Mouse (Mus musculus): ENCODE results near the gene Zfp385c. TPM values are rescaled to one million over a fixed set of nuclear protein-coding genes. Genes with fewer than 3 reads are reported as not detected.

The Zfp385c gene
- polyA plus RNA-seq, 1 experiment from 2014 or later: 2.3 TPM

DNA sequence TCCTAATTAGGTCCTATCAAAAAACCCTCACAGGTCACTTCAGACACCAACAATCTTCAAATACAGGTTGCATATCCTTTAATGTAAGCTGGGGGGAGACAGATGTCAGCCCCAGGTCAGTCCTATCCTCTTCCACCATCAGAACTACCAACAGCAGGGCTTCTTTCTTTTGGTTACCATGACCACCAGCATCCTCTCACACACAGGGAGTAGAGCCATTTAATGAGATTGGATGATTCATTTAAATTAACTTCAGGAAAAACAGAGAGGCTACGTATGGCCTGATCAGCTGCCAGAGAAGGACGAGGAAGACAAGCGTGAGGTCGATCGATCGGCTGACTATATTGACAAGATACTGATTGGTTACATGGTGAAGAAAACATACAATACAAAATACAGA, 22.7 kb upstream of the Zfp385c start:
- H3K27ac ChIP-seq: no peak overlapping the region
- H3K36me3 ChIP-seq: peaks cover 59% of the 10 kb centered on the region
- H3K4me1 ChIP-seq: peaks cover 37% of the 10 kb centered on the region
- ATAC-seq (ENCODE audit: insufficient number of reproducible peaks, insufficient read depth, low FRiP score, low TSS enrichment, low read depth): no peak
- WGBS: 90% methylated on average over 6 of the region's 6 CpGs
- no peak overlapping the region for H3K9ac ChIP-seq
- no peaks in the 10 kb centered on the region for H3K9me3 ChIP-seq
- H3K4me2 ChIP-seq: no peak overlapping the region
- H3K27me3 ChIP-seq: no peaks in the 10 kb centered on the region
- H3K4me3 ChIP-seq: no peak overlapping the region

DNA sequence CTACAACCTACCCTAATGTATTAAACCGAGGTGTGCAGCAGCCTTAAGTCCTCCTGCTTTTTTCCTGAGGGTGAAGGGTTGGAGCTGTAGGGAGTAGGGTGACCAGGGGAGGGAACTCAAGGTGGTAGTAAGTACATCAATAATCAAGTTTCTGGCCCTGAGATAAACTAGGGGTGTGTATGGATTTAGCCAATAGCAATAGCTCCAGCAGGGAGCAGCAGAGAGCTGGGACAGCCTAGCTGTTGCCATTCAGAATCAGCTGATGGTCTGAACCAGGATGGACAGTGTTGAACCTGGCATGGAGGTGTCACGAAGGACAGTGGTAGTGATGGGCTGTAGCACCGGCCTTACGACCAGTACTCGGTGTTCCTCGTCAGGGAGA, 22.3 kb upstream of the Zfp385c start:
- Histone ChIP-seq H3K36me3 (peaks cover 59% of the 10 kb centered on the region), H3K4me1 (peaks cover 35% of the 10 kb centered on the region), H3K27me3 (no peaks in the 10 kb centered on the region), H3K9me3 (no peaks in the 10 kb centered on the region), H3K9ac (peak overlapping the region; percentile 70; the same call in 1 of the 2 replicates), H3K27ac (0 out of 2 replicates have a peak overlapping the region, but pooled peaks have one; percentile 80), H3K4me2 (peak overlapping the region; percentile 64), H3K4me3 (peak overlapping the region; percentile 34; the same call in 1 of the 2 replicates)
- no peak for ATAC-seq (ENCODE audit: insufficient number of reproducible peaks, insufficient read depth, low FRiP score, low TSS enrichment, low read depth)
- 45% methylated on average over 6 of the region's 6 CpGs for WGBS

DNA sequence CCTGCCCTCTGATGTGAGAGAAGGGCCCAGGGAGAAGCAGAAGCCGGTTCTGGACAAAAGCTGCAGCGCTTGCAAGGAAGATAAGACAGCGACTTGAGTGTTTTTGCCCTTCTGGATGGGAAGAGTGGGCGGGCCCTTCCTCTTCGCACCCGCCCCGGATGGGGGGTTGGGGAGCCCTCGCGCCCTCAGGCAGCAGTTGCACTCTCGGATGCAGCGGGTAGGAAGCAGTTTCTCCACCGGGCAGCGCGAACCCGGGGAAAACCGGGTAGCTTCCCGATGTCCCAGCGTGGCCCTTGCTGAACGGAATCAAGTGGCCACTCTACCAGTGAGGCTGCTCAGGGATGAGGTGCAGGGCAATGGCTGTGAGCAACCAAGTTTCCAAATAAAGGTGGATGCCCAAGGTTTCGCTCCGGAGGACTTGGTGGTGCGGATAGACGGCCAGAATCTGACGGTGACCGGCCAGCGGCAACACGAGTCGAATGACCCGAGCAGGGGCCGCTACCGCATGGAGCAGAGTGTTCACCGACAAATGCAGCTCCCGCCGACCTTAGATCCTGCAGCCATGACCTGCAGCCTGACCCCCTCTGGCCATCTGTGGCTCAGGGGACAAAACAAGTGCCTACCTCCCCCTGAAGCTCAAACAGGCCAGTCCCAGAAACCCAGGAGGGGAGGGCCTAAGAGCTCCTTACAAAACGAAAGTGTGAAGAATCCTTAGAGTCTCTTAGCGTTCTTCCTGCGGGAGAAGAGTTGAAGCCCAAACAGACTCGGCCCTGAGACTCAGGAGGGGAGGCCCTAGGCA, 21.7 kb upstream of the Zfp385c start, which contains the start of gene Hspb9:
Gene Hspb9 (plus strand): TSS at position 116 of the 799 bp plus-strand sequence.
- WGBS: 4% methylated on average over 38 of the region's 38 CpGs
- H3K27ac ChIP-seq: peak within 1 kb of the TSS; percentile 80

DNA sequence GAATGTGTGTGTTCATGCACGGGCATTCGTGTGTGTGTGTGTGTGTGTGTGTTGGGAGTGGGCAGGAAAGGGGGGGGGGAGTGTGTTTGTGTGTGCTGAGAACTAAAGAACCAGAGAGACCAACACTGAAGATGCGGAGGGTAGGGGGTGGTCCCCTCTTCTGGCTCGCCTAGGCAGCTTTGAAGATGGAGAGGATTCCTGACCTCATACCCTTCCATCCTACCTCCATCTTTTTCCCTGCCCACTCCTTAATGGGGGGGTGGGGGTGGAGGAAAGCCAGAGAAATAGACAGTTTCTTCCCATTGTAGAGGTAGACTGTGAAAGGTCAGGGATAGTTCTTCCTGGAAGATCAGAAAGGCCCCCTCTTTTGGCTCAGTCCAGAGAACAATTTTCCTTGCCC, 20.9 kb upstream of the Zfp385c start:
- Histone ChIP-seq H3K9me3 (no peaks in the 10 kb centered on the region), H3K27ac (peak overlapping the region; percentile 80), H3K9ac (peak overlapping the region; percentile 70), H3K27me3 (no peaks in the 10 kb centered on the region), H3K36me3 (peaks cover 59% of the 10 kb centered on the region), H3K4me2 (peak overlapping the region; percentile 64), H3K4me3 (peak overlapping the region; percentile 34; the same call in 1 of the 2 replicates), H3K4me1 (peaks cover 32% of the 10 kb centered on the region)
- no peak for ATAC-seq (ENCODE audit: insufficient number of reproducible peaks, insufficient read depth, low FRiP score, low TSS enrichment, low read depth)
- 47% methylated on average over 4 of the region's 4 CpGs for WGBS

More for the DNA sequence above, 21.7 kb upstream of the Zfp385c start, which contains the start of gene Hspb9:
- H3K9ac ChIP-seq: peak within 1 kb of the TSS; percentile 70
- peaks cover 59% of the 10 kb centered on the region for H3K36me3 ChIP-seq
- peak within 1 kb of the TSS; percentile 69 for H3K4me2 ChIP-seq
- no peak for ATAC-seq (ENCODE audit: insufficient number of reproducible peaks, insufficient read depth, low FRiP score, low TSS enrichment, low read depth)
- H3K9me3 ChIP-seq: no peaks in the 10 kb centered on the region
- H3K4me3 ChIP-seq: peak within 1 kb of the TSS; percentile 34
- peaks cover 32% of the 10 kb centered on the region for H3K4me1 ChIP-seq
- H3K27me3 ChIP-seq: no peaks in the 10 kb centered on the region

DNA sequence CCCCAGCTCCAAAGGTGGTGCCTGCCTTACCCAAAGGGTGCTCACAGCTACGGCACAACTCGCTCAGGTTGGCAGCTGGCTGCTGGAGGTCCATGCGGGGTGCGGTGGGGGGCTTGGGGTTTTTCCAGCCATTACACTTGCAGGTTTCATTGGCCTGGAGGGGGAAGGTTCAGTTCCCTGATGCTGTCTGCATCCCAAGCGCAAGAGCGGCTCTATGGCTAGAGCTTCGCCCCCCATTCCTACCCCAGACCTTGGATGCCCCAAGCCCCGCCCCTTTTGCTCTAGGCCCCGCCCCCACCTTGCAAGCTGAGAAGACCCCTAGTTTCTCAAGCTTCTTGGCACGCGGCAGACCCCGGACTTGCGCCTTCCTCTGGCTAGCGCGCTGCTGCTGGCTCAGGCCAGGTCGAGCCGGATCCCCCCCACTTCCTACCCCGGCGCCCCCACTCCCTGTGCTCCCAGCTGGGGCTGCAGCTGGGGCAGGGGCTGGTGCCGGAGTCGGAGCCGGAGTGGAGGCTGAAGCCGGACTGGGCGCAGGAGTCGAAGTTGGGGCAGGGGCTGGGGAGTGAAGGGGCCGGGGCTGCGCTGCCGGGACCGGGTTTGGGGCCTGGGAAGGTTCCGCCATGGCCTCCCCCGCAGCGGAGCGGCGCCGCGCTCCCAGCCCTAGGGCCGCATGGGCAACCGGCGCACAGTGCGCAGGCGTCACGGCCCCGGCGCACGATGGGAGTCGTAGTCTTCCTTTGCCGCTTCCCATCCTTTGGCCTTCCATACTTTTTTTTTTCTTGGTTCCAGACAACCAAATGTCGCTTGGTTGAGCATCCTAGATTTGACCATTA, 19.7 kb upstream of the Zfp385c start, which contains the start of gene Kat2a:
Gene Kat2a (minus strand): TSS at position 683 of the 833 bp plus-strand sequence.
- WGBS: 3% methylated on average over 48 of the region's 48 CpGs
- Histone ChIP-seq H3K4me3 (peak within 1 kb of the TSS; percentile 97), H3K36me3 (peaks cover 59% of the 10 kb centered on the region)

DNA sequence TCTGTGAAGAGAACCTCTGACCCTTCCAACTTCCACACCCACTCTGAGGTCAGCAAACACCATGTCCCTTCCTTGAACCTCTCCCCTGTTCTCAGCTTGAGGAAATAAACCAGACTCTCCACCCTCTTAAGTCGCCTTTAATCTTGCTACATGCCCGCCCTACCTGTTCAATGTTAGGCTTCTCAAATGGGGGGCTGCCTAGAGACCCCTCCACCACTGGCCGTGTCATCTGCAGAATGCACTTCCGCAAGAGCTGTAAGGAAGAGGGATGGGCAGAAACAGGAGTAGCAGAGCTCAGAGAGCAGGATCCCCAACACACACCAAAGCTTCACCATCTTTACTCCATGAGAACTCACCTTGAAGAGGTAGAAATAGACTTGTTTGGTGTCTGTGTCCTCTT, 18.7 kb upstream of the Zfp385c start:
- Histone ChIP-seq H3K27me3 (no peaks in the 10 kb centered on the region), H3K4me1 (peaks cover 32% of the 10 kb centered on the region), H3K9me3 (no peaks in the 10 kb centered on the region), H3K27ac (no peak overlapping the region), H3K4me3 (no peak overlapping the region), H3K36me3 (peaks cover 59% of the 10 kb centered on the region), H3K9ac (peak overlapping the region; percentile 96; the same call in 1 of the 2 replicates), H3K4me2 (peak overlapping the region; percentile 69)
- 86% methylated on average over 4 of the region's 4 CpGs for WGBS
- no peak for ATAC-seq (ENCODE audit: insufficient number of reproducible peaks, insufficient read depth, low FRiP score, low TSS enrichment, low read depth)

More for the DNA sequence above, 19.7 kb upstream of the Zfp385c start, which contains the start of gene Kat2a:
- ATAC-seq (ENCODE audit: insufficient number of reproducible peaks, insufficient read depth, low FRiP score, low TSS enrichment, low read depth): peak; percentile 77
- H3K9ac ChIP-seq: peak within 1 kb of the TSS; percentile 96
- no peaks in the 10 kb centered on the region for H3K9me3 ChIP-seq
- no peaks in the 10 kb centered on the region for H3K27me3 ChIP-seq
- H3K4me2 ChIP-seq: peak within 1 kb of the TSS; percentile 69
- peak within 1 kb of the TSS; percentile 85 for H3K27ac ChIP-seq
- H3K4me1 ChIP-seq: peaks cover 32% of the 10 kb centered on the region

DNA sequence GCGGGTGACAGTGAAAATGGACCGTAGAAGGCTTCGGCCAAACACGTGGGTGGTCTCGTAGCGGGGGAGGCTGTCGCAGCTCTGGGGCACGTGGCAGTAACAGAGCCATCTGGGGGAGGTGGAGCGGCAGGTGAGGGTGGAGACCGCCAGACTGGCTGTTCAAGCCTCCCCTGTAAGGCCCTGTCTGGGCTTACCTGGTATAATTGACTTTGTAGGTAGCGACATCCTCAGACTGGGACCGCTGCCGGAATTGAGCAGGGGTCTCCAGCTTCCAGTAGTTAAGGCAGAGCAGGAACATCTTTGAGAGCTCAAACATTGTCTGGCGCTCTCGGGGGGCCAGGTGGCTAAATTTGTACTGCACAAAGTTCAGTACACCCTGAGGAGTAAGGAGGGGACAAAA, 18.3 kb upstream of the Zfp385c start:
- Histone ChIP-seq H3K9me3 (no peaks in the 10 kb centered on the region), H3K27ac (no peak overlapping the region), H3K36me3 (peaks cover 59% of the 10 kb centered on the region), H3K9ac (no peak overlapping the region; the same call in 1 of the 2 replicates), H3K4me2 (no peak overlapping the region), H3K4me1 (peaks cover 32% of the 10 kb centered on the region), H3K4me3 (no peak overlapping the region), H3K27me3 (no peaks in the 10 kb centered on the region)
- ATAC-seq (ENCODE audit: insufficient number of reproducible peaks, insufficient read depth, low FRiP score, low TSS enrichment, low read depth): no peak
- 91% methylated on average over 15 of the region's 15 CpGs for WGBS

DNA sequence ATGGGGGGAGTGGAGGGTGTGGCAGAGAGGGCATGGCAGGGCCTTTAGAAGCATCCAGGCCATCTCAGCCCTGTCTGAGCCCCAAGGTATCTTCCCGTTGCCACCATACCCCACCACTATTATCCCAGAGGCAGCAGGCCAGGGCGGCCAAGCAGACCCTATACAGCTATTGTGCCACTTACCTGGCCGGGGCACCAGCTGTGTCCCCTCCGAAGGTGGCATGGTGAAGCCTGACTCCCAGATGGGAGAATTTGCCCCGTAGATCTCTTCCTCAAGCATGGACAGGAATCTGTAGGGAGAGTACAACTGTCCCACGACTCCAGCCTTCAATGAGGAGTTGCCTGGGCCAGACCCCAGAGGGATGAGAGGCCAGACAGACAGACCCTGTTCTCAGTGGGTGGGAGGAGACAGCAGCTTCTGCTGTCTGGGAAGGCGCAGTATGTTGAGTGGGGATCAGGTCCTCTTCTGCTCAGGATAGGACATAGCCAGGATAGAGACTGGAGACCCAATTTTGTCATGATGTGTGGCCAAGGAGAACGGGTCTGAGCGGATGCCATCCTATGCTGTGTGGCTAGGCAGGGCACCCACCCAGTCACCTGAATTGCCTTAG, 17.1 kb upstream of the Zfp385c start:
- peaks cover 61% of the 10 kb centered on the region for H3K36me3 ChIP-seq
- ATAC-seq (ENCODE audit: insufficient number of reproducible peaks, insufficient read depth, low FRiP score, low TSS enrichment, low read depth): no peak
- 90% methylated on average over 9 of the region's 9 CpGs for WGBS

DNA sequence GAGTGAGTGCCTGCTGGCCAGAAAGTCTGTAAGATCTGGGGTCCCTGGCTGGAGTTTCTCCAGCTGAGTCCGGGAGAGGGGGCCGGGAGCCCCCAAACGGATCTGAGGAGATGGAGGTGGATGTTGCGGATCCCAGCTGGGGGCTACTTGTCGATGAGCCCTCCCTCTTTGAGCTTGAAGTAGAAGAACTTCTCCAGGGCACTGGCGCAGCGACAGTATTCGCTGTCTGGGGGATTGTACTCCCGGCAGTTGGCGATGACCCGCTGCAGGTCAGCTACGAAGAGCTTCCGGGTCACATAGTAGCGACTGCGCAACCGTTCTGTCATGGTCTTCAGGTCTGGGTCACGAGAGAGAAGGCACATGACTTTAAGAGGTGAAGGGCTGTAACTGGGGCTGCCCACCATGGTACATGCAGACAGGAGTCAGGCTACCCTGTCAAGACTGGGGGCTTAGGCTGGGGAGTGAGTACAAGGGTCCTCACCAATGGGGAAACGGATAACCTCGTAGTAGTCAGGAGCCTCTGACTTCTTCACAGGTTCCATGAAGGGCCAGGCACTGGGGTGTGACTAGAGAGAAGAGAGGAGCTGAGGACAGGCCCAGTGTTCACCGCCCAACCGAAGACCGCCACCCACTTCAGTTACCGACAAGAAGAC, 13.0 kb upstream of the Zfp385c start:
- no peak for ATAC-seq (ENCODE audit: insufficient number of reproducible peaks, insufficient read depth, low FRiP score, low TSS enrichment, low read depth)
- 92% methylated on average over 23 of the region's 23 CpGs for WGBS
- no peak overlapping the region for H3K4me2 ChIP-seq

More for the DNA sequence above, 17.1 kb upstream of the Zfp385c start:
- no peaks in the 10 kb centered on the region for H3K27me3 ChIP-seq
- H3K4me1 ChIP-seq: peaks cover 31% of the 10 kb centered on the region
- no peaks in the 10 kb centered on the region for H3K9me3 ChIP-seq
- no peak overlapping the region for H3K9ac ChIP-seq
- no peak overlapping the region for H3K4me3 ChIP-seq
- H3K4me2 ChIP-seq: no peak overlapping the region
- H3K27ac ChIP-seq: no peak overlapping the region

DNA sequence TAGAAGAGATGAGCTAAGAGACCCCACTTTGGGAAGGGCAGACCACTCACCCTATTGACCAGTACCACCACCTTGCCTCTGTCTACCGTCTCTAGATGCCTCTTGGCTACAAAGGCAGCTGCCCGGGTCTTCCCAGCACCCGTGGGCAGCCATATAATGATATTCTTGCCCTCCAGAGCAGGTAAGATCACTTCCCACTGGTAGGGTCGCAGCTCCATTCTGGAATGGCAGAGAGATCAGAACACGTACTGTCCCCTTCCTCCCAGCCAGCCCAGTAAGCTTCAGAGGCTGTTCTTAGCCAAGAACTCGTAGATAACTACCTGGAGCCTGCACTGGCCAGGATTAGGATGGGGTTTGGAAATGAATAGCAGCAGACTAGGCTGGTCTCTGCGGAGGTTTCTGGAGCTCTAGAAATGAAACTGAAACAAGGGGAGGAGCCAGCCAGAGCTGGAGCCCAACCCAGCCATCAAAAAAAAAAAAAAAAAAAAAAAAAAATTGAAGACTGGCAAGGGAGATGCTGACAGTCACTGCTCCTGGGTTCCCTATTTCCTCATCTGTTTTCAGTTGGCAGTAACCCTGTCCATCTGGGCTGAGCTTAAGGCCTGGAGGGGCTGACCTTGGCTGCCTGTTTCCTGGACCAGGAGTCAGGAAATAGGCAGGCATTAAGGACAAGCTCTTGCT, 11.7 kb upstream of the Zfp385c start, which contains the start of gene Dhx58:
Gene Dhx58 (minus strand): TSS at position 421 of the 681 bp plus-strand sequence.
- Histone ChIP-seq H3K36me3 (peaks cover 43% of the 10 kb centered on the region), H3K27me3 (0 out of 2 replicates have a peak, but pooled peaks cover 4% of the 10 kb centered on the region), H3K4me1 (peaks cover 23% of the 10 kb centered on the region), H3K9ac (0 out of 2 replicates have a peak within 1 kb of the TSS, but pooled peaks have one; percentile 37), H3K9me3 (no peaks in the 10 kb centered on the region), H3K27ac (no peak within 1 kb of the TSS; the same call in 1 of the 2 replicates), H3K4me2 (peak within 1 kb of the TSS; percentile 26), H3K4me3 (no peak within 1 kb of the TSS)
- 56% methylated on average over 7 of the region's 7 CpGs for WGBS
- no peak for ATAC-seq (ENCODE audit: insufficient number of reproducible peaks, insufficient read depth, low FRiP score, low TSS enrichment, low read depth)

More for the DNA sequence above, 13.0 kb upstream of the Zfp385c start:
- Histone ChIP-seq H3K27ac (no peak overlapping the region), H3K9ac (no peak overlapping the region), H3K4me3 (no peak overlapping the region), H3K36me3 (peaks cover 56% of the 10 kb centered on the region), H3K4me1 (peaks cover 23% of the 10 kb centered on the region), H3K9me3 (no peaks in the 10 kb centered on the region), H3K27me3 (0 out of 2 replicates have a peak, but pooled peaks cover 4% of the 10 kb centered on the region)

Data from embryonic facial prominence, embryonic 13.5 days (tissue).